Mouse (Mus musculus) layer of hippocampus, adult 11-12 months (tissue): ENCODE data around the gene Rec8.

Source experiments
- DNase-seq: peaks from one replicate; pipeline ENCODE4 v3.0.0; 2022; ENCODE audit warnings: low spot score

The Rec8 gene

DNA sequence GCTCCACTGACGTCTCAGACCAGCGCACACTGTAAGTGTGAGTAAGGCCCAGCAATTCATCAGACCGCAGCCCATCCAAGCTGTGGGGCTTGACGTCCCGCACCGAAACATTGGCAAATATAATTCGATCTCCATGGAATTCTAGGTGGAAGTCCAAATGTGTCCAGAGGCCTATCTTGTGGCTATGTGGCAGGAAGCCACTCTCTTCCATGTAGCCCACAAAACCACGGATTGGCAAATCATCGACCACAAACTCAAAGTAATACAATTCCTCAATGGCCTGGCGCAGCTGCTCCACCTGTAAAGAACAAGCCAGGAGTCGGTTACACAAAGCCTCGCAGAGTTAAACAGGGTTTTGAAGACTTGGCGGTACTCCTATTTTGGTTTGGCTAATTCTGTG, 23.5 kb downstream of the Rec8 start:
- DNase-seq: no peak

DNA sequence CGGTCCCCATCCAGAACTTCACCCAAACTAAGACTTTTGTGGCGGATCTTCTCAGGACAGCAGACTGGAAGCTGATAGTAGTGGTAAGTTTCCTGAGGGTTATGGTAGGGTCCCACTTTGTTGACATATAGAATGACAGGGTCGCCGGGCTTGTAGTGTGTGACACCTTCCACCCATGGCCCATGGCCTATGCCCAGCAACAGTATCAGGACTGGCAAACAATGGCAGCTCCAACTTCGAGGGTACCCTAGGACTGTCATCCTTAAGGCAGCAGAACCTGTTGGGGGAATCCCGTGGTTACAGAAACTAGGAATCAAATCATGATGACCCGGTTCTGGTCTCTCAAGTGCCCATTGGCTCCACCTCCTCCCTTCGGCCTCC, 24.8 kb downstream of the Rec8 start:
- no peak for DNase-seq

DNA sequence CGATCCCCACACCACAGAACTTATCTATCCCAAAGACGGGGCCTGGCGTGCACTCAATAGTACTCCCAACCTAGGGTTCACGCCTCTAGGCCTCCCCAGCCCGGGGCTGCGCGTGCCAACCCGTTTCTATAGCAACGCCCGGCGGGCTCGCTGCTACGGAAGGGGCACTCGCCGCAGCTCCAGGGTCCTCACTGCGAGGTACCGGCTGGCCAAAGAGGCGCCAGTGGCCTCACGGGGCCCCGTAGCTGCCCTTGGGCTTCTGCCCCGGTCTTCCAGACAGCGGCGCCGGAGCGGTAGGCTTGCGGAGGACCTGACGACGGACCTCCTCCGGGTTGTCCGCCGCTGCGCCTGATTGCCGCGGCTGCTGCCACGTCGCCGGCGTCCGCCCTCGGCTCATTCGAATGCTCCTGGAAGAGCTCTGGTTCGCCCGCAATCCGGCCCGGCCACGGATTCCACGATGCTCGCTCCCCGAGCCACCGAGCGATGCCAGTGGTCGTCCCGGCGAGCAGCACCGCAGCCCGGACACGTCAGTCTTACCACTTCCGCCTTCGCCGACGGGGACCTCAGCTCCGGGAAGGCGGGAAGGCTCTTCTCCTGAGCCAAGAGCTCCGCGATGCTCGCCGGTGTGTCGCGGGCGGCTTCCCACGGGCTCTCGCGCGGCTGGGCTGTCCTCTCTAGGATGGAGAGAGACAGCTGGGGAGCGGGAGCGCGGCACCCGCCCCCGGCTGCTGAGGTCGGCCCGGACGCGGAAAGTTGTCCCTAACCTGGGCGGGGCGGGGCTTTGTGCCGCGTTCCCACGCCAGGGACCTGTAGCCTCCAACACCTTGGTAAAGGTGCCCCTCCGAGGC, 25.4 kb downstream of the Rec8 start, which contains the start of gene Tm9sf1:
TSS of gene Tm9sf1 (minus strand) at position 747 of the 848 bp plus-strand sequence.
- peak; percentile 85 for DNase-seq

DNA sequence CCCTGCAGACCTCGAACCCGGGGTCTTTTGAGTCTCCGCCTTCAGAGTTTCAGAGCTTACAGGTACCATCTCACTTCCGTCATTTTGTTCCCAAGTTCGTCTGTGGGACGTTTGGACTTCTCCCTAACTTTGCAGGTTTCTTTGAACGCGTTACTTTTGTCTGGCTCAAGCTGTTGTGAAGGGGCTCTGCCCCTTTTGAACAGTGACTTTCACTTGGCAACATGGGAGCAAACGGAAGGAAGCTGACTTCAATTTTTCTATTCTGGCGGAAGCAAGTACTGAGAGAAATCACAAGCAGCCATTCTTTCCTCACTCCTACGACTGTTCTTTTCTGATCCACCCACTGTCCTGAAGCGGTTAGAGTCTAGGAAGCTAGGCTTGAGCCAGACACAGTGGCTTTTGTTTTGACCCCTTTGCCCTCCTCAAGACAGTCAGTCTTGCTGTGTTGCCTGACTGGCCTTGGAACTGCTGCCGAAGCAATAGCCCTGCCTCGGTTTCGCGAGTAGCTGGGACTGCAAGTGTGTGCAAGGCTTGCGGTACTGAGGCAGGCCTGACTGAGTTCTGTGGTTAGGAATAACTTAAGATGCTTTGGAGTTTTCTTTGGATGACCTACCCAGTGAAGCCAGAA, 26.5 kb downstream of the Rec8 start:
- no peak for DNase-seq

DNA sequence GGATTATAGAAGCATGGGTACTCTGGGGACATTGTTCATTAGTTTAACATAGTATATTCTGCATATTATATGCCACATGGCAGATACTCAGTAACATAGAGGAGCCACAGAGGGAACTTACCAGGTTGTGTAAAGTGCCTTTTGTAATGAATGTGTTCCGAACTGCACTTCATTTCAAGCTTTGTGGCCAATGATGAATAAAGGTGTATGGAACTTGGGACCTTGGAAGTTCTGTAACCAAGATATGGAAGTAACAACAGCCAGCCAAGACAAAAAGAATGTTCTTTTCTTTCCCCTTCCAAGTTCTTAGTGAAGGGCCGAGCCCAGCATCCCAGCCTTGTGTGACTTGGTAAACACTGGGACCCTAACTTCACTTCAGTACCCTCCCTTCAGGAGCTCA, 32.0 kb downstream of the Rec8 start, which contains the start of gene Tssk4:
TSS of gene Tssk4 (plus strand) at position 301 of the 400 bp plus-strand sequence.
- no peak for DNase-seq

DNA sequence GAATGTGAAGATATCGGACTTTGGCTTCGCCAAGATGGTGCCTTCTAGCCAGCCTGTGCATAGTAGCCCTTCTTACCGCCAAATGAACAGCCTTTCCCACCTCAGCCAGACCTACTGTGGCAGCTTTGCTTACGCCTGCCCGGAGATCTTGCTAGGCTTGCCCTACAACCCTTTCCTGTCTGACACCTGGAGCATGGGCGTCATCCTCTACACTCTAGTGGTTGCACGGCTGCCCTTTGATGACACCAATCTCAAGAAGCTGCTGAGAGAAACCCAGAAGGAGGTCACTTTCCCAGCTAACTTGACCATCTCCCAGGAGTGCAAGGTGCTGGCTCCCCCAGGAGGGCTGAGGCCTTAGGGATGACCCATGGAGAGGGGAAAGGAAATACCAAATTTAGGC, 33.7 kb downstream of the Rec8 start:
- no peak for DNase-seq

DNA sequence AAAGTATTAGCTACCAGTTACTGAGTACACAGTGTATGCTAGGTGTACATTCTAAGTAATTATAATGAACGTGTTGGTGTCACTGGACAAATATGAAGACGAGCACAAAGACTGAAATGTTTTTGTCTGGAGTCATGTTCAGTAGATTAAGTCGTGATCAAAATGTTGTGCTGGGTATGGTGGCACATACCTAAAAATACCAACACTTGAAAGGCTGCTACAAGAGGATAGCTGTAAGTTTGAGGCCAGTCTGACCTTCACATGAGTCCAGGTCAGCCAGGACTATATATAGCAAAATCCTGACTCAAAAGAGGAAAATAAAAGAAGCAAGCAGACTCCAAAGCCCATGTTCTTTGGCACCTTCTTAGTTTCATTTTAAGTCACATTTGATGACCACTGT, 39.1 kb downstream of the Rec8 start:
- no peak for DNase-seq

DNA sequence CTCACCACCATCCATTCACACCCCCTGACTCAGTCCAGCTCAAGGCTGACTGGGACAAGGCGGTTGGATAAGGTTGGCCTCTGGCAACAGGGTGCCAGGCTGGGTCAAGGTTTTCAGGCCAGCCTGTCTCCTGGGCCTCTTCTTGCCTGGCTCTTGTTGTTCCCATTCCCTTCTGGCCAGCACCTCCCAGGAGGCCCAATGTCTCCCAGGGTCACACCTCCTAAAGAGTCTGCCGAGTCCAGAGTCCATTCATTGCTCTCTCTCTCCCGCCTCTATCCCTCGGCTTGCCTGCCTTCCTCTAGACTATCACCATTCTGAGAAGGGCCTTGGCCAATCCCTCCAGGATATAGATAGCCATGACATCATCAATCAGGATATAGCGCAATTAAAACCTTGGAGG, 40.2 kb downstream of the Rec8 start:
- DNase-seq: no peak

DNA sequence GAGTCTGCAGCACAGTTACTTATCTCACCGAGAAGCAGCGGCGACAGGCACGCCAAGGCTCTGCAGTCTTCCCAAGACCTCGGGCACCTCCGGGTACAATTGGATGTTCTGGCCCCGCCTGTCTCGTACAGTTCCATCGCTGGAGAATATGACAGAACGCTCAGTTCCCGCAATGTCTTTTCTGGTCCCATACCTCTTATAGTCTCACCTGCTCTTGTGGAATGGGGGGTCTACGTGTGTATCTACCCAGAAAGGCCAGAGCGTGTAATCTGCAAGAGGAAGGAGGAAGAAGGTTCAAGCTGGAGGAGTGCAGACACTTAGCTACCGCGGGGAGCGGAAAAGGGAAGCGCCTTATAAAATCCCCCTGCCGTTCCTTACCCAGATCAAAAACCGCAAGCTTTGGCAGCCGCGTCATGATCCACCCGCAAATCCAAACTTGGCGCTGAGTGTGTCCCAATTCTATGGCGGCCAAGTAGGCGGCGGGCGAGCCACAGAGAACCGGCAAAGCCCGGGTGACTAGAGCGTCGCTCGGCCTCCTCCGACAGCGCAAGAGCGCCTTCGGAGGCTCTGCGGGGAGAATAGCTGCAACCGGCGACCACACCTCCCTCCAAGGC, 42.2 kb downstream of the Rec8 start, which contains the start of gene Mdp1:
TSS of gene Mdp1 (minus strand) at position 549 of the 614 bp plus-strand sequence.
- DNase-seq: peak; percentile 78

DNA sequence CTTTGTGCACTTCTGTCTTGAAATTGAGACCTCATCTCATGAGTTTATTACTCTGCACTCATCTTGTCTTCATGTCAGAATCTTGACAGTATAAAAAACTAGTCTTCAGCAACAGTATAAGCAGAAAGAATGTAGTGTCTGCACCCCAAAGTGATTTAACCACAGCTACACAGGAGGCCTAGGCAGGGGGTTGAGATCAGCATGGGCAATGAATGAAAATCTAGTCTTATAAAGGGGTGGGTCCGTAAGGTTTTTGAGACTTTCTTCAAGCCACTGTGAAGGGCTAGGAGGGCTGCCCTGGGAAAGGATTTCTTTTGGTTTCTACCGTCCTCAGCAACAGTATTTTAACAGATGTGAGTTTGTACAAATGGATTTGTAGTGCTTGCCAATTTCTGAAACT, 42.8 kb downstream of the Rec8 start:
- no peak for DNase-seq

DNA sequence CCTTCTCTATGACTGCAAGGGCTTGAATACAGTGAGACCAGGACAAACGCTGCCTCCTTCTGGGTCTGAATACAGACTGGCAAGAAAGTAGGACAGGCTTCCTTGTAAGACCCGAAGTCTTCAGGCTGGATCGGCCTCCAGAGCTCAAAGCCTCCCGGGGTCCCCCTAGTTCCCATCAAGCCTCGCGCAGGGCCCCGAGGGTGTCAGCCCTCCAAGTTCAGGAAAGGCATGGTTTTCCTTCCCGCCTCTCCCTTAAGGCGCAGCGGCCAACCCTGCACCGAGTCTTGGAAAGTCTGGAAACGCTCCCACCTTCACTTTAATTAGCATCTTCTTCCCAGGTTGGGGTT, 53.6 kb downstream of the Rec8 start:
- no peak for DNase-seq

DNA sequence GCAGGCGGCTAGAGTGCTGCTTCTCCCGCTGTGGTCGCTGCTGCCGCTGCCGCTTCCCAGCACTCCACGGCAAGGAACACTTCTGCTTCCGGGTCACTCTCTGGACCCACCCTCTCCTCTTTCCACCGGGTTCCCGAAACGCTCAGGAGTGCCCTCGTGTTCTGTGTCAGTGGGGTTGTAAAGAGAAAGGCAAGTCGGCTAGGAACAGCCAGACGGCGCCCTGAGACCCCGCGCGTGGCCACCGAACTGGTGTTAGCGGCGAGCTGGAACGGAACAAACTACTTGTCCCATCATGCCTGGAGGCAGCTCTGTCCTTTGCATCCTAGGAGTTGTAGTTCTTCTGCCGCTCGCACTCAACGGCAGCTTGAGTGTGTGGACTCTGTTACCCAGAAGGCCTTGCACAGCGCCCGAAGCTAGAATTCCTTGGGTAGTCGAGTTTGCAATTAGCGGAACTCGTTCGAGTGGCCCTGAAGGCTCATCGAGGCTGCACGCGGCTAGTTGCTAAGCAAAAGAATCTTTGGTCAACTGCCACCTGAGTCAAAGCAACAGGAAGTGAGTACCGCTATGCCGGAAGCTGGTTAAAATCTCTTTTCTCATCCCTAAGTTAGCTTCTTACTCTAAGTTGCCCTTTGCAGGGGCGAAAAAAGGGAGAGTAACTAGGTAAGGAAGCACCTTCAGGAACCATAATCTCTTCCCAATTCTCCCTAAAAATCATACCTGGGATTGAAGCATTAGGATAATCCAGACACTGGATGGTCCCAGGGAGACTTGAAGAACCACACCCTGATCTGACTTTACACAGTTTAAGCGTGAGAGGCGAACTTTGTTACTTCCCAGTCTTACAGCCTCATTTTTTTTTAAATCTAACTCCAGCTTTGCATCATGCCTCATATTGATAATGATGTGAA, 54.2 kb downstream of the Rec8 start, which contains the start of the genes Gmpr2 and Nedd8:
TSS of gene Gmpr2 (plus strand) at position 109 of the 908 bp plus-strand sequence.
TSS of gene Nedd8 (minus strand) at position 292 of the 908 bp plus-strand sequence.
- DNase-seq: peak; percentile 94

DNA sequence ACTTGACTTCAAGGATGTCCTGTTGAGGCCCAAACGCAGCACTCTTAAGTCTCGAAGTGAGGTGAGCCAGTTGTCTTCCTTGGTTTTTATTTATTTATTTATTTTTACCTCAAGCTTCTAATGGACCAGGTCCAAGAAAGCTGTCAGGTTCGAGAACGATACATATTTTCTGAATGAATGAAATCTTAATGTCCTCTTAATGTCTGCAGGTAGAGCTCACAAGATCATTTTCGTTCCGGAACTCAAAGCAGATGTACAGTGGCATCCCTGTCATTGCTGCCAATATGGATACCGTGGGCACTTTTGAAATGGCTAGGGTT, 54.9 kb downstream of the Rec8 start:
- DNase-seq: no peak
